Mouse (Mus musculus): Measurements from ENCODE around the gene Mgat5b.
"Not testable (repeated sequence)": the region's sequence is repeated elsewhere in the genome, so short reads cannot be mapped to it uniquely, and the experiment has no call there.

The Mgat5b gene

DNA sequence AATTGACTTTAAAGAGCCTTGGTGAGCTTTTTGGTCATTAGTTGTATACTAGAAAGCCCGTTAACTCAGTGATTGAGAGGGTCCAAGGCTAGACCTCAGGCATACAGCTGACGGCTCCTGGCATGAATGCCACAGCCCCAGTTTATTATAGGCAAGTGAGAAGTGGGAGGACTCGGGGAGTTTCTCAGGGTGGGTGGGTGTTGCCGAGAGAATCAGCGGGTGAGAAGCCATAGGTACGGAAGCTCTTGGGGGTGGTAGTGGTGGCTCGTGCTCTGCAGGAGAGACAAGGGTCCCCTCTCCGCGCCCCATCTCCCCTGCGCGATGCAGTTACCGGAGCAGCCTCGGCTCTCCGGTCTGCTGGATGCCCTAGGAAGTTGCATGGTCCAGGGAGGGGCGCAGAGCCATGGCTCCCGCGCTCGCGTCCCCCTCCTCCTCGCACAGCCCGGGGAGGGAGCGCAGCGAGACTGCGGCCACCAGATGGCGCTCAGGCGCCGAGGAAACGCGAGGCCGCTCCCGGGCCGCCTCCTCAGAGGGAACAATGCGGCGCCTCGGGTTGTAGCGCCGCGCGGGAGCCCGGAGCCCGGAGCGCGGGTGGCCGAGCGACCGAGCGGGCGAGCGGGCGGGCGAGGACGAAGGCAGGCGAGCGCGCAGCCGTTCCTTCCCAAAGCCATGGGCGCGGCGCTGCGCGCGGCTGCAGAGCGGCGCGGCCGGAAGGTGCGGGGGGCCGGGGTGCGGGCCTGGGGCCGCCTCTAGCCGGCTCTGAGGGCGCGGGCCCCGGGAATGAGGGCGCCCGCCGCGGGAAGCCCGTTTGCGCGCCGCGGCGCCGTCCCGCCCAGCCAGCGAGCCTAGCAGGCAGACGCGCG lies at the start of gene Mgat5b:
TSS of gene Mgat5b (plus strand) at position 541 of the 863 bp plus-strand sequence.
- peak; percentile 68 to 86 for DNase-seq (ENCODE audit: low spot score in 2 of 2)

DNA sequence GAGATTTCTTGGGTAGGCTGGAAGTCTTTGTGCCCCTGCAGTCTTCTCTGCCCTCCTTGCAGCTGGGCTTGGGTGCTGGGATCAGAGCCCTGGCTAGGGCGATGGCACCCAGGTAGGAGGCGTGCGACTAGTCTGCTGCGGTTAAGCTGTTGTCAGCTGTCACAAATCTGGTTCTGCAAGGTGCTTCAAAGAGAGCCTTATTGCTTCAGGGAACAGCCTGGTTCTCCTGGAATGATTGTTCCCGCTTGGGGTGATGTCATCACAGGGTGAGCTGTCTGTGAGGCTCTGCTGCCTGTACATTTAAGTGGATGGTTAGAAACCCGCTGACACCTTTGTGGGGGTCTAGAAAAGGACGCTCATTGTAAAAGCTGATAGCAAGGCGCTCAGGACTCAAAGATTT lies 49.4 kb upstream of the Mgat5b start:
- DNase-seq (ENCODE audit: low spot score in 2 of 2), result no peak

DNA sequence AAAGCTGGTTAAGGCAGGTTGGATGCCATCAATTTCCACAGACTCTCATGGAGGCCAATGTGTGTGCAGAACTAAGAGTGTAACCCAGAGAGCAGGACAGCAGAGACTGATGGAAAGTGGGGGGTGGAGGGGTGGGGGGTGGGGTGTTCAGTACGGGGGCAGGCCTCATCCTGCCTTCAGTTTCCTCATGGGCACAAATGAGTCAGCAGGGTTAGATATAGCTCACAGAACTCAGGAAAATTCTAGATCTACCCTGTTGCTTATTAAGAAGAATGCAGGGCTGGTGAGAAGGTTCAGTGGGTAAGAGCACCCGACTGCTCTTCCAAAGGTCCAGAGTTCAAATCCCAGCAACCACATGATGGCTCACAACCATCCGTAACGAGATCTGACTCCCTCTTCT lies 49.0 kb upstream of the Mgat5b start:
- DNase-seq (ENCODE audit: low spot score in 2 of 2), result no peak

DNA sequence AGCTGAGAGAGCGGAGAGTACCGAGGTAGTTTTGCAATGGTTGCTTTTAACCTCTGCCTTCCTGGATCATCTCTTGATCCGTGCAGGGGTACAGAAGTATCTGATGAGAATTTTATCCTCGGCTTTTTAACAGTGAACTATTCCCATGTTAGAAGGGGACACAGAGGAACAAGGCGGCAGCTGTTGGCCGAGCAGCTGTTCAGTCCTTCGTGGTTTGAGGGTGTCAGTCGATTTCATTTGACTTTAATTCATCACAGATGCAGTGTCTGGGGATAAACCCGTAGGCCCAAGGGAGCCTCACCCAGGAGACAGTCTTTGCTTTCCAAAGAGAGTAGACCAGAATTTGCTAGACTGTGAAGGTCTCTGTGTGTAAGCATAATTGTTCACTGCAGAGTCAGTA lies 47.1 kb upstream of the Mgat5b start:
- no peak for DNase-seq (ENCODE audit: low spot score in 2 of 2)

DNA sequence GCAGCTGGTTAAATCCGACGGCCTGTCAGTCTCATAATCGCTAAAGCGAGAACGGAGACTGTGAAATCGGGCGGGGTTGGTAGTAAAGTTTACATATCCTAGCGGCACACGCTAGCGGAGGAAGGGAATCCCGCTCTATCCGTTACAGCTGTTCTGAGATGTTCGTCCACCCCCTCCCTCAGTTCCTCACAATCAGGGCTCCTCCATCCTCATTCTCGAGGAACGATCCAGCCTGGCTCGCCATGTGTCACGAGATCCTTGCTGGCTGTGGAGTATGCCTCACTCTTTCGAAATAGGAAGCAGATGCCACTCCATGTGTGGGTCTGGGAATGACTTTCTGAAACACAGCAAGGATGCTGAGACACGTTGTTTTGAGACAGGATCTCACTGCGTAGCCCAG lies 44.7 kb upstream of the Mgat5b start:
- DNase-seq (ENCODE audit: low spot score in 2 of 2), result no peak

DNA sequence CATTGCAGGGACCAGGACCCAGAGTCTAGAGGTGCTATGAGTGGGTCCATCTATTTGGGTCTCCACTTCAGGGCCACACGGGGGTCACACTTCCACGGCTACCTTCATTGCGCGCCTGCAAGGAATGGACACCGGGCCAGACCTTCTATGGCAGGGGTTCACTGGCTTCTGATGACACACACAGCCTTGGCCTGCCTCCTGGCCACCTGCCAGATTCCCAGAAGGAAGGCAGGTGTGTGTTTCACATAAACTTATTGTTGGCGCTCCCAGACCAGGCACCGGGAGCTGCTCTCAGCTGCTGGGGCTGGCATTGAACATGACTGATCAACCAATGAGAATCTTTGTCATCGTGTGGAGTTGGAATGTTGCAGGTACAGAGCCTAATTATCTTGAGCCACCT lies 40.2 kb upstream of the Mgat5b start:
- DNase-seq (ENCODE audit: low spot score in 2 of 2), result no peak

DNA sequence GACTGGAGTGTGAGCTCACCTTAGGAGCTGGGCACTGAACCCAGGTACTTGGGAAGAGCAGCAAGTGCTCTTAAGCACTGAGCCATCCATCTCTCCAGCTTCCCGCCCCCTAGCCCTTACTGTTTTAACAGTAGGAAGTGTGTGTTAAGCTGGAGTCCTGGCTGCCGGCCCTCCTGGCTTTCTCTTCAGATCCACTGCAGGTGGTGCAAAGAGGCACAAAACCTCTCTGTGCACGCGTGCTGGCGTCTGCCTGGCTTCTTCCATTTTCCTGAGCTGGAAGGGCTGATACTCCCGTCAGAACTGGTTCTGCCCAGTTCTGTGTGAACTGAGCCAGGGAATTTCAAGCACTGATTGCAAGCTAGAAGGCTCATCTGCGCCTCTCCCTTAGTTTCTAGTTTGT lies 37.8 kb upstream of the Mgat5b start:
- no peak for DNase-seq (ENCODE audit: low spot score in 2 of 2)

DNA sequence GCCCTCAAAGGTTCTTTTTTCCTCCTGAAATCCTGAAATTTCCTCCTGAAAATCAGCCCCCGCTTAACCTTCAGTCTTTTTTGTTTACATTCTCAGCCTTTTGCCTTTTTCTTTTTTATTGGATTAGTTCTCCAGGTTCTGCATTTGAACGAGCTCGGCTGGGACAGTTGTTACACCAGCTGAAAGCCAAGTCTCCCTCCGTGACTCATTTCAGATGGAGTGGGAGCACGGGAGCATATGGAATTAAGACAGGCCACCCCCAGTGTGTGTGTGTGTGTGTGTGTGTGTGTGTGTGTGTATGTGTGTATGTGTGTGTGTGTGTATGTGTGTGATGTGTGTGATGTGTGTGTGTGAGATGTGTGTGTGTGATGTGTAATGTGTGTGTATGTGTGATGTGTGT lies 37.2 kb upstream of the Mgat5b start:
- DNase-seq (ENCODE audit: low spot score in 2 of 2), result no peak

DNA sequence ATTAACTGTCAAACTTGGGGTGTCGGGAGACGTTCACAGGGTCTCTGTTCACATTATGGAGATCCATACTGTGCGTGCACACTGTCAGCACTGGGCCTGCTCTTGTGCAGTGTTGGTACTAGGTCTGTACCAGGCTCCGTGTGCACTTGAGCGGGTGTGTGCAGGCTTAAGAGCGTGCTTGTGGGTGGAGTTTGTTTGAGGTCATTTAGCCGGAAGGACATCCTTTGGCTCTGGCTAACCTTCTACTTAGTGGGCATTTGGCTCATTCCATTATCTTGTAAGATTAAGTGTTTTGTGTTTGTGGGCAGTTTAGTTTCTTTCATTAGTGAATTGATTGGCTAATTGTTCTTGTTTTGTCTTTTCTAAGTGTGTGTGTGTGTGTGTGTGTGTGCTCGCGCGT lies 36.2 kb upstream of the Mgat5b start:
- no peak for DNase-seq (ENCODE audit: low spot score in 2 of 2)

DNA sequence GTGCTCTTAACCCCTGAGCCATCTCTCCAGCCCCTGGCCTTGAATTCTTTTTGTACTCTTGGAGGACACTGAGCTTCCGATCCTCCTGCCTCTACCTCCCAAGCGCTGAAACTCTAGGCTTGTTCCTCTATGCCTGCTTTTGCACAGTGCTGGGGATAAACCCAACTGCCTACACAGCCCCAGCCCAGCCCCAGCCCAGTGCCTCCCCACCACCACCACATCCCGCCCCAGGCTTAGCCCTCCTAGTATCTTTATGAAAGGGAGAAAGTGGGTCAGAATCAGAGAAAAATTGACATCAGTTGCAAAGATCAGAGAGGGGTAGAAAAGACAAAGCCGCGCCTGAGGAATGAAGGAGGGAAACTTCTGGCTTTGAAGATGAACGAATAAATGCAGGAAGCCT lies 34.6 kb upstream of the Mgat5b start:
- no peak for DNase-seq (ENCODE audit: low spot score in 2 of 2)

DNA sequence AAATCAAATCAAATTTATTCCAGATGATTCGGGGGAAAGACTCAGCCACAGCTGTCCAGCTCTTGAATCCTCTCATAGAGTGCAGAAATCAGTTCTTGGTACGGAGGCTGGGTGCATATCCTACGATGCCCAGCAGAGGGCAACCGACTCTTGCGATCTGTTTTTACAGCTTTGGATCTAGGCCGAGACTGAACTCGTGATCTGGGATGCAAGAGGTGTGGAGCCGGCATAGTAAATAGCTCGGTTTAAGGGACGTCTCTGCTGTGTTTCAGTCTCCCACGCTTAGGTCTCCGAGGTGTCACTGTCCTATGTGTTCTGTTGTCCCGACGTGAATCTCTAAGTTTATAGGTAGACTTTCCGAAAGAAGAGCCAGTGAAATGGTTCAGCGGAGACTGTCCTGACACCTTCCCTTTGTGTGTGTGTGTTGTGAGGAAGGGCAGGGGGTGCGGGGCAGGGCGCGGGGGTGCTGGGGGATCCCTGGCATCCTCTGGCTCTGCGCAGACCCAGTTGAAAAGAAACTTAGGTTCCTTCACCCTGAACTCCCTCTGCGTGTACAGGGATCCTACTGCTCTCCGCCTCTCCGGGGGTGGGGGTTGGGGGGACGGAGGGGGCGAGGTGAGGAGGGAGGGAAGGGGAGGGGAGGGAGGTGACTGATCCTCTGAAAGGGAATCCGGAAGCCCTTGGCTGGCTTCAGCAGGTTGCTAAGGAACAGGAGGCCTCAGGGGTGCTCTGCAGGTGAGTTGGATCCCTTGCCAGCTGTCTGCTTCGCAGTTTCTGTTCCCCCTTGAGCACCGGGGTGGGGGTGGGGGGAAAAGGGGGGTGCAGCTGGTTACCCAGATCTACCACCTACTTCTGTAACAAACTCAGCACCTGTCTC lies 33.1 kb upstream of the Mgat5b start:
- peak; percentile 67 to 74 for DNase-seq (ENCODE audit: low spot score in 2 of 2)

DNA sequence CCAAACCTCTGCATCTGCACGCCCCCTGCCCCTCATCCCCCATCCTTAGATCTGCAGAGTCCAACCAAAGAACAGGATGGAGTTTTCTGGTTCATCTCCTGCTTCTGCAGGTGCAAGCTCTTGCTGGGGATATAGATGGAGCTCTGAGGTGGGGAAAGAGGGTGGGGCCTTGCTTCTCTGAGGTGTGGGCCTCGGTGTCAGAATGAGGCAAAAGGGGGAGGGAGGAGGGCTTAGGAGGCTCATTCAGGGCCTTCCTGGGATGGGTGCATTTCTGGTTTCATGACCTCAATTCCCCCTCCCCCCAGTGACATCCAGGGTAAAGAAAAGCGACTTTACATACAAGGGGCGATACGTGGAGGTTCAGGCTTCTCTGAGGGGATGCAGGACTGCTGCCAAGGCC lies 31.5 kb upstream of the Mgat5b start:
- no peak for DNase-seq (ENCODE audit: low spot score in 2 of 2)

DNA sequence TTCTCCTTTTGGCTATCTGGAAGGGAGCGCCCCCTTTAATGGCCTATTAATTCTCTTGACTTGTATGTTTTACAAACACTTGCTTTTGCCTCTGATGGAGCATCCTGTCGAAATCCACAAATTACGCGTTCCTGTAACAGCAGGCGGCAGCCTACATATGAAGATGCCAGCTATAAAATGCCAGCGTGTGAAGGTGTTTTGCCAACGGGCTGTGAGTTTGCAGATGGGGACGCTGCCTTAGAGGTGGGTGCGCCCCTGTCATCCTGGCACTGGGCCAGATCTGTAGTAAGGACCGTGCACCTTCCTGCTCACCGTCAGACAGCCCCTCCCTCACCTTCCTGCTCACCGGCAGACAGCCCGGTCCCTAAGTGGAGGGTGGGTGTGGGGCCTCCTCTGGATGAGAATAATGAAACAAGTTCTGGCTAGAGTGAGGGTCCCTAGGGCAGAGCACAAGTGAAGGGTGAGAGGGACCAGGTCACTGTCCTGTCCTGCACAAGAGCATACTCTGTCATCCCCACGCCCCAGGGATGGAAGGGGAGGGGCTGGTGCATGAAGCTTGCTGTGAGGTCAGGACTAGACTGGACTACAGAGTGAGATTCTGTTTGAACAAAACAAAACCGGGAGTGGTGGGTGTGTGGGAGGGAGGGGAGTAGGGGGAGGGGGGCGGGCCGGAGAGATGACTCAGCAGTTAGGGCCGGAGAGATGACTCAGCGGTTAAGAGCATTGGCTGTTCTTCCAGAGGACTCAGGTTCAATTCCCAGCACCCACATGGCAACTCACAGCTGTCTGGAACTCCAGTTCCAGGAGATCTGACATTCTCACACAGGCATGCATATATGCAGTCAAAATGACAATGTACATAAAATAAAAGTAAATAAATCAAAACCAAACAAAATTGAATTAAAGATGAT lies 24.9 kb upstream of the Mgat5b start:
- no peak for DNase-seq (ENCODE audit: low spot score in 2 of 2)

DNA sequence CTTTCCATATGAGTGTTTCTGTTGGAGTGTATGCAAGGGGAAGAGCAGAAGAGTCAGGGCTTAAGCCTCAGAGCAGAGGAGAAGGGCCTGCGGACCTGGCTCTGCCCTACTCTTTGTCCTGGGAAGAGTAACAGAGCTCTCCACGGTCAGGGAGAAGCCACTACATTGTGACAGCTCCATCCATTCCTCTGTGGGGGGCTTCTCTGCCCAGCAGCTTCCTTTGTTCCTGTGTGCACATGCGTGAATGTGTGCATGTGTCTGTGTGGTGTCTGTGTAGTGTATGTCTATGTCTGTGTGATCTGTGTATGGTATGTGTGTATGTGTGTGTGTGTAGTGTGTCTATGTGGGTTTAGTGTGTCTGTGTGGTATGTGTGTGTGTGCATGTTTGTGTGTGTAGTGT lies 23.3 kb upstream of the Mgat5b start:
- DNase-seq (ENCODE audit: low spot score in 2 of 2), result no peak

DNA sequence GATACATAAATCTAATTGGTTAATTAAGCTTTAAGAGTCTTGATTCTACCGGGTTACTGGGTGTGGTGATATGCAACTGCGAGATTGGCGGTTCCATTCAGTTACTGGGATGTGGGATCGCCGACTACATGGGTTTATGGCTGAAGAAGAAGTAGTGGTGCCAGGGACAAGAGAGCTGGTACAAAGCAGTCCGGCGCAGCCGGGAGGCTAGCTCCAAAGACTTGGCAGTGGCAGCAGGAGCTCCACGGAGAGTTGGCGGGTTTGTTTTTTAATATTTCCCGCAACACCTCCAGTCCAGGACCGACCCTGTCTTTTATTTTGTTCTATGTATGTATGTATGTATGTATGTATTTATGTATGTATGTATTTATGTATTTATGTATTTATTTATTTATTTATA lies 19.4 kb upstream of the Mgat5b start:
- DNase-seq (ENCODE audit: low spot score in 2 of 2), result no peak

DNA sequence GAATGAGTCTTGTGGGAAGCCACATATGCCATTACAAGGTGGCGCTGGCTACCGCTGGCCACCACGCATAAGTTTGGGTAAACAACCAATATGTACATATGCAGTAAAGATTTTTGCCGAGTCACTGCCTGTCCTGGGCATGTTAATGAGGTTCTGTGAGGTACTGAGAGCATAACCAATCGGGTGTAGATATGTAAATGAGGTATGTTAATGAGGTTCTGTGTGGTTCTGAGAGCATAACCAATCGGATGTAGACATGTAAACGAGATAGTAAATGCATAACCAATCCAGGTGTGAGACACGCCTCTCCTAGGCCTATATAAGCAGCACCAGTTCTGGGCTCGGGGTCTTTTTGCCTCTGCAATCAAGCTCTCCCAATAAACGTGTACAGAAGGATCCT lies 16.1 kb upstream of the Mgat5b start:
- DNase-seq (ENCODE audit: low spot score in 2 of 2), result not testable (repeated sequence)

DNA sequence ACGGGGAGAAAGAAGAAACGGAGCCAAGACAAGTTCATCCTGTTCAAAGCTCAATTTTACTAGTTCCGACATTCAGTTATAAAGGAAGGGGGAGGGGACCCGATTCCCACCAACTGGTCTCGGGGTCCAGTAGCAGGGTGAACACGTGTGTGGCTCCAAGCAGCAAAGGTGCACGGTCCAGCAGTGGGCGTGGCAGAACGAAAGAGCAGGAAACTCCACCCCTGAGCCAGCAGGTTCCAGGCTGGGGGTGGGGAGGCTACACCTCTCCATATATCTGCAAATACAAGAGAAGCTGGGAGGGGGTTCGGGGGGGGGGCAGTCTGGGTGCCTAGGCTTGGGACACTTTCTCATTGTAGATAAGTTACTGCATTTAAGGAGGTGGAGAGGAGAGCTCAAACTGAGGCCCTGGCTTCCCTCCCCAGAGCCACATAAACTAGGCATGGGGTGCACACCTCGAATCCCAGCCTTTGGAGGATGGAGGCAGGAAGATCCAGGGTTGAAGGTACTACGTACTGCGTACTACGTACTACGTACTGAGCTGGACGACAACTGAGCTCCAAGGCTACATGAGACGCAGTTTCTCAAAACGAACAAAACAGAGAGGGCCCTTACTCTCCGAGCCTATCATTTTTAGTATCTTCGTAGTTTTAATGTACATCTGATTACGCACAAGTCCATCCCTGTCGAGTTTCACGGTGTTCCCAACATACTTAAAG lies 12.8 kb upstream of the Mgat5b start:
- DNase-seq (ENCODE audit: low spot score in 2 of 2), result no peak

DNA sequence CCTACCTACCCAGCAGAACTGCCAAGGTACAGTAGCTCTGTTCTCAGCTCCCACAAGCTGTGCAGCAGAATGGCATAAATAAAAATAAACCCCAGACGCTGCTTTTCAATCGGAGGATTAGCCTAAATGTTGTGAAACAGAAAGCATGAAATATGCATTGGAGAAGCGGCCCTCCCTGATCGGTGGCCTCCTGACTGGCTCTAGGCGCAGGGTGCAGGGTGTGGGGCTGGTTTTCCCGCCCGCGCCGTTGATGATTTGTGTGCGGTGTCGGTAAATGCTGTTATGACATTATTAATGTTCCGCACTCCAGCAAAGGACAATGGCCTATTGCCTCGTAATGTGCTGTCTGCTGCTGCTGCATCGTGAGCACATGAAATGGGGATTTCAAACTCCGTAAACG lies 5.1 kb upstream of the Mgat5b start:
- DNase-seq (ENCODE audit: low spot score in 2 of 2), result no peak

DNA sequence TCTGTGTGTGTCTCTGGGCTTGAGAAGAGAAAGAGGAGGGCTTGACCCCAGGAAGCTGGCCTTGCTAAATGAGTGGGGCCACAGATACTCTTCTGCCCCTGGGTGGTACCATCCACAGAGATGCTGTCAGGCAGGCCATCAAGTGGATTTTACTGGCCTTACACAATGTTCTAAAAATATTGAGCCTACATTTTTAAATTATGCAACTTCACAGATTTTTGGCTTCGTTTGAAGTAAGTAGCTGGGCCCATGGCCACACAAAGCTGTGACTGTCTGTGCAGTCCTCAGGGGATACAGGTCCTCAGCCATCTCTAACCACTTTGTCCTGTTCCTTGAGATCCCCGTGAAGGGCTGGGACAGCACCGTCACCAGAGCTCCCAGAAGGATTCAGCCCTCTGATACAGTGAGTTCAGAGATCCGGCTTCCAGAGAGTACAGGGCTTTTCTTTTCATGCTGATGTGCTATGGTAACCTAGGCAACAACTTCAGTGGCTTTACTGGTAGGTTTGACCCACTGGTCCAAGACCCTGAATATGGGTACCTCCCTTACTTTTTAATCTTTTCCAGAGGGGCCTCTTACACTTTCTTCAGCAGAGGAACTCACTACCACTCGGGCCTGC lies 4.3 kb upstream of the Mgat5b start:
- DNase-seq (ENCODE audit: low spot score in 2 of 2), result no peak

DNA sequence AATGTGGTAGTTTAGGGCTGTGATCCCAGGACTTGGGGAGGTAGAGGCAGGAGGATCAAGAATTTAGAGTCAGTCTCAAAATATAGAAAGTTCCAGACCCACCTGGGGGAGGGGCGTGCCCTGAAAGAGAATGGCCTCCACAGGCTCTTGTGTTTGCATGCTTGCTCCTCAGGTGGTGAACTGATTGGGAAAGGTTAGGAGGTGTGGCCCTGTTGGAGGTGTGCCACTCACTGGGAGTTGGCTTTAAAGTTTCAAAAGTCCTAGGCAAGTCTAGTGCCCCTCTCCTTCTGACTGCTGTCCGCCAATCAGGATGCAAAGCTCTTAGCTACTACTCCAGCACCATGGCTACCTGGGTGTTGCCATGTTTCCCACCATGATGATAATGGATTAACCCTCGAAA lies 3.4 kb upstream of the Mgat5b start:
- no peak for DNase-seq (ENCODE audit: low spot score in 2 of 2)

DNA sequence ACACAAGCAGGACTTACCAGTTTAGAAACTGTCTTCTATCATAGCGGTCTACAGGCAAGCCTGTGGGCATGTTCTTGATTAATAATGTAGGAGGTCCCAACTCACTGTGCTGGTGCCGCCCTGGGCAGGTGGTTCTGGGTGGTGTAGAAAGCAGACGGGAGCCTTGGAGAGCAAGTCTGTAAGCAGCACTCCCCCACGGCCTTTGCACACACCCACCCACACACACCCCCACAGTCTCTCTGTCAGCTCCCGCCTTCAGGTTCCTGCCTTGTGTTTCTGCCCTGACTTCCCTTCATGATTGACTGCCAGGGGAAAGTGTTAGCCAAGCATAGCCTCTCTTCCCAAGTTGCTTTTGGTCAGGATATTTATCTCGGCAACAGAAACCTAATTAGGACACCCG lies 1.3 kb upstream of the Mgat5b start:
- no peak for DNase-seq (ENCODE audit: low spot score in 2 of 2)
